Mouse (Mus musculus): ENCODE measurements around the gene Klhdc1.

Gene Klhdc1

DNA sequence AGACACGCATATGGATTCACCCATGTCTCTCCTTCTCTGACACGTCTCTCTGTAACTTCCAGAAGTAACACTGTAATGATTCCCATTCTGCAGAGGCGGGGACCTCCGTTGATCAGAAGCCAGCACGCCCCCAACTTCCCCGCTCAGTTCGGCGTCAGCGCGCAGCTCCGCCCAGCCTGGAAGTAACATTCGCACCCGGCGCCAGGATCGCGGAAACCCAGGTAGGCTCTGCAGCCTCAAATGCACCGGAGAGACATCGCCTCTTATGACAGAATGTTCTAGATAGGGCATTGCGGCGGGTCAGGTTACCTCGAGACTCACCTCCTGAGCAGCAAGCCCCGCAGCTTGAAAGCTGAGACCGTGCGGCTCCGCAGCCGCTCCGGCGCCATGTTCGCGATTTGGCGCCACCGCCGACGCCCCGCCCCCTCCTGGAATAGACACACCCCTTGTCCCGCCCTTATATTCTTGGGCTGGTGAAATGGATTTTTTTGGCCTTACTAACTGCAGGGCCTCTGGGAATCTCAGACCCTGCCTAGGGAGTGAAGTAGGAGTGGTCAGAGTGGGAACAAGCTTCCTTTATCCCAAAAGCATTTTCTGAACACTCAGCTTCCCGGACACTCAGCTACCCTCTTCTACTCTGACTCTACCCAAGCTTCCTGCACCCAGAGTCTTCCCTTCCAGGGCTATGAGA, 13.1 kb upstream of the Klhdc1 start, which contains the start of gene Pole2:
TSS of gene Pole2 (minus strand) at position 420 of the 691 bp plus-strand sequence.
- no peak for DNase-seq (ENCODE audit: extremely low read depth, low read depth, low spot score)

DNA sequence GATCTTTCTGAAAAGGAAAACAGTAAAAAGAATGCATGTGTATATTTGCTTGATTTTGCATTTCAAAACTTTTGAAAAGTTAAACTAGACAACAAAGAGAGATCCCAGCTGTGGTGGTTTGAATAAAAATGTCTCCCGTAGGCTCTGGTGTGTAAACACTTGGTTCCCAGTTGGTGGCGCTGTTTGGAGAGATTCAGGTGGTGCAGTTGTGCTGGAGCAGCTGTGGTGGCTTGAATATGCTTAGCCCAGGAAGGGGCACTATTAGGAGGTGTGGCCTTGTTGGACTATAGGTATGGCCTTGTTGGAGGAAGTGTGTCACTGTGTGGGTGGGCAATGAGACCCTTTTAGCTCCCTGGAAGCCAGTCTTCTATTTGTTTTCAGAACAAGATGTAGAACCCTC, 11.7 kb upstream of the Klhdc1 start:
- no peak for DNase-seq (ENCODE audit: extremely low read depth, low read depth, low spot score)

DNA sequence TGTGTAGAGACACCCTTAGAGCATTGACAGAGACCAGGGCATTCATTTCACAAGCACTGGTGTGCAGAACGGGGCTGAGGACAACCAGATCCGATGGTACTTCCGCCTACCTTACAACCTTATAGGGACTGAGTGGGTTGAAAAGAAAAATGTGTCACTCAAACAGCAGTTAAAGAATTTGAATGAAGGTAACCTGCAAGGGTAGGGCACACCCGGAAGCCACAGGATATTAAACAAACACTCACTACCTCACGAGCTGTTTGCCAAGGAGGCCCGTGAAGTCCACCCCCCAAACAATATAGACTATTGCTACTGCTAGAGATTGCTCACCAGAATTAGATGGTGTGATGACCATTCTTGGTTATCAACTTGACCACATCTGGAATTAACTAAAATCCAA, 5.2 kb upstream of the Klhdc1 start:
- no peak for DNase-seq (ENCODE audit: extremely low read depth, low read depth, low spot score)

DNA sequence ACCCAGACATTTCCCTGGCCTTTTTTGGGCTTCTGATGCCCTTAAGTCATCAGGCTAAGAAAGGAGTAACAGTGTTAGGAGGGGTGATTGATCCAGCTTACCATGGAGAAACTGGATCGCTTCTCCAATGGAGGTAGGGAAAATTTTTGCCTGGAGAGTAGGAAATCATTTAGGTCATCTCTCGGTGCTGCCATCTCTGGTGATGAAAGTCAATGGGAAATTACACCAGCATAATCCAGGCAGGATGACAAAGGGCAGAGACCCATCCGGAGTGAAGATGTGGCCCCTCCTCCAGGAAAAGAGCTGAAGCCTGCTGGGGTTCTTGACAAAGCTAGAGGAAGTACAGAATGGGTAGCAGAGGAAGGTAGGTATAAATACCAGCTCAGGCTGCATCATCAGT, 2.7 kb upstream of the Klhdc1 start:
- no peak for DNase-seq (ENCODE audit: extremely low read depth, low read depth, low spot score)

DNA sequence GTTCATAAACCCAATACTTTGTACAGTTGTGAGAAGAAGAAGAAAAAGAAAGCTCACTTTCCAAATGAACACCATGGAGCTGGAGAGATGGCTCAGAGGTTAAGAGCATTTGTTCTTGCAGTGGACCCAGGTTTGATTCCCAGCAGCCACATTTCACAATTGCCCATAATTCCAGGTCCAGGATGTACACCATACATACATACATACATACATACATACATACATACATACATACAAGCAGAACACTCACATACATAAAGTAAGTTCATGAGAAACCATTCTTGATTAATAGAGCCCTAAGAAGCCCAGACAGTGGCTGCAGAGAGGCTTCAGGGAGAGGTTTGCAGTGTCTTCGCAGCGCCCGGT, 412 bp downstream of the Klhdc1 start:
- no peak for DNase-seq (ENCODE audit: extremely low read depth, low read depth, low spot score)

DNA sequence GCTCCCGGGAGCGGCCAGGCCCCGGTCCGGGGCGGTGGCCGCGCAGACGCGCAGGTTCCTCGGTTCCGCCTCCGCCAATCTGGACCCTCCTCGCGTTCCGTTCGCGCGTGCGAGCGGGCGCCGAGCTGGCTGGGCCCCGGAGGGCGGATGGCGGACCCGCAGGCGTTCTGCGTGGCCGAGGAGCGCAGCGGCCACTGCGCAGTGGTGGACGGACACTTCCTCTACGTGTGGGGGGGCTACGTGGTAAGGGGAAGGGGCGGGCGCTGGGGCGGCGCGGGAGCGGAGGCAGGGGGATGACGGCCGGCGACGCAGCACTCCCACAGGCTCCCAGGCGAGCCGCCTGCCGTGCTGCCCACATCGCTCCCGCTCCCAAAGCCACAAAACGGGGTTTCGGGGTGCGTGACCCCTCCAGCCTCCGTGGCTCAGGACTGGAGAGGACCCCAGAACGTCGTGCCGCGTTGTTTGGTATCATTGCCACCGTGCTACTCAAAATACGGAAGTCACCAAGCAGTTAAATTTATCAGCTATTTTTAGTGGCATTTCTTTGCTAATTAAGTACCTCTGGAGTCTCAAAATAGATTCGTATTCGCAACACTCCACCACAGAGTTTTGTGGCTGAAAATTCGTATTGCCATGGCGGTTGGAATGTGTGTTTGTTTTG, 925 bp downstream of the Klhdc1 start:
- no peak for DNase-seq (ENCODE audit: extremely low read depth, low read depth, low spot score)

DNA sequence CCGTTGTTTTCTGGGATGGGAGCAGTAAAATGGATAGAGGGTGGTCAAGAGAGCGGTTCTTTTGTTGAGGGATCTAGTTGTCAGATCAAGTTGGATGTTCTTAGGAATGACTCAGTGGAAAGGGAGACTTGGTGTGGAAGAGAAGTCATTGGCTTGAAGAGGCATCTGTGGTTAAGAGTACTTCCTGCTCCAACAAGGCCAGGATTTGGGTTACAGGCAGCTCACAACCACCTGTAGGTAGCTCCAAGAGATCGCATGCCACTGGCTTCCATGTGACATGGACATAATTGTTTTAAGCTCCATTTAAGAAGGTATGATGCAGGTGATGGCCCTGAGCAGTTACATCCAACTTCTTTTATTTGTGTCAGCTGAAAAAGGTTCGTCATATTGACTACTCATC, 8.8 kb downstream of the Klhdc1 start:
- DNase-seq (ENCODE audit: extremely low read depth, low read depth, low spot score): no peak

DNA sequence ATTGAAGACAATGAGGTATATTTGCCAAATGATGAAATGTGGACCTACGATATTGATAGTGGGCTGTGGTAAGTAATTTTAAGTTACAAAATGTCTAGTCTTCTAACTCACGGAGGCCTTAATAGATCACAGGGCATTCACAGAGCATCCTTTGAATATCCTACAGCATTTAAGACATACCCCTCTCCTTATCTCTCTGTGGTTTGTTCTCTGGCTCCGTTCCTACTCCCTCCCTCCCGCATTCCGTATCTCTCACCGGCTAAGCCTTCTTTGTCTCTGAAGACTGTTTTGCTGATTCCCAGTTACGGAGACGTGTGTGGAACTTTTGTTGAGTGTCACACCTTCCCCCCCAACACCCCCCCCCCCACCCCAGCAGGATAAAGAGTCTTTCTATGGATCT, 9.8 kb downstream of the Klhdc1 start:
- DNase-seq (ENCODE audit: extremely low read depth, low read depth, low spot score): no peak

DNA sequence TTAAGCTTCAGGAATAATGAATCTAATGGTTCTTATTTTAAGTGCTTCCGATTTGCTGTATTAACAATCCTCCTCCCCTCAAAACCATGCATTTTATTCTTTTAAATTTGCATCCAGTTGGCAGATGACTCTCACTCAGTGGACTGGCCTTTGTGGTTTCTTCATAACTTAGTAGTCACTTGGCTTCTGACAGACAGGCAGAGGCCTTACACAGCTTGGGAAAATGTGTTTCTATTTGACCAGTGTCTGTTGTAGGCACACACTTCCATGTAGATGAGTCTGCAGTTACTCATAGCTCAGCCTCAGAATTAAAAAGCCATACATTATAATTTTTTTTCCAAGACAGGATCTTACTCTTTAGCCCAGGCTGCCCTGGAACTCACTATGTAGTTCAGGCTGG, 12.8 kb downstream of the Klhdc1 start:
- DNase-seq (ENCODE audit: extremely low read depth, low read depth, low spot score): no peak

DNA sequence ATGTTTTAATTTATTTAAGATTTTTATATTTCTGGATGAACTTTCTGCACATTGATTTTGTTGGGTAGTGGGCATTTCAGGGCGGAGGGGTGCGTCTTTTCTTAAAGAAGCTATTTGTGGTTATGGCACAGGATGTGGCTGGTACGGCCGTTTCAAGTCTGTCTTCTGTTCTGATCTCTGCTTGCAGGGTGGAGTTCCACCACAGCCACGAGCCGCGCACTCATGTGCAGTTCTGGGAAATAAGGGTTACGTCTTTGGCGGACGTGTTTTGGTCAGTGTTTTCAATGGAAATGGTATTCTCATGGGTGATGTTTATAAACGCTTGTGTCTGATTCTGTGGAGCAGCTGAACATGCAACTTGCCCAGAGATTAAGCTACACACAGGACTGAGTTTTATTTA, 16.9 kb downstream of the Klhdc1 start:
- no peak for DNase-seq (ENCODE audit: extremely low read depth, low read depth, low spot score)

DNA sequence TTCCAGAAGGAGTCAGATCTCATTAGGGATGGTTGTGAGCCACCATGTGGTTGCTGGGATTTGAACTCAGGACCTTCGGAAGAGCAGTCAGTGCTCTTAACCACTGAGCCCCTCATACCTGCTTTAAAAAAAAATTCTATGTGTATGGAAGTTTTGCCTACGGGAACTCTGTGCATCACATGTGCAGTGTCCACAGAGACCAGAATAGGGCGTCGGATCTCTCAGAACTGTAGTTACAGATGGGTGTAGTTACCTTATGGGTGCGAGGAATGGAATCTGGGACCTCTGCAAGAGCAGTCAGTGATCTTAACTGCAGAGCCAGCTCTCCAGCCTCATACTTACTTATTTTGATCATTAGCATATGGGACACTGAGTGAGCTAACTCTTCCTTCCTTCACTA, 21.3 kb downstream of the Klhdc1 start:
- DNase-seq (ENCODE audit: extremely low read depth, low read depth, low spot score): no peak

DNA sequence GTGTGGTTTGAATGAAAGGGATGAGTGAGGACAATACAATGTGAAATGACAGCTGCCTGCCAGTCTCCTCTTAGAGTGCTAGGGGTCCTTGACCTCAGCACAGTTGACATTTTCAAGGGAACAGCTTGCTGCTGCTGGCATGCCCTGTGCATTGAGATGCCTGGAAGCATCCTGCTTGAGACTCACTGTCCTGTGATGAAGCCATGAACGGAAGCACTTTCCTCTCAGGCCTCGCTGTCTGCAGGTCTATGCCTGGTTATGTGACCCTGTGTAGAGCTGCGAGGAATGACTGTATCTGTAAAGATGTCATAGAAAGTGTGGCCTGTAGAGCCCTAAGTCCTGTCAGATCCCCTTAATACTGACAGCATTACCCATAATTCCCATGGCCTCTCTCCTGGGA, 24.1 kb downstream of the Klhdc1 start:
- no peak for DNase-seq (ENCODE audit: extremely low read depth, low read depth, low spot score)

DNA sequence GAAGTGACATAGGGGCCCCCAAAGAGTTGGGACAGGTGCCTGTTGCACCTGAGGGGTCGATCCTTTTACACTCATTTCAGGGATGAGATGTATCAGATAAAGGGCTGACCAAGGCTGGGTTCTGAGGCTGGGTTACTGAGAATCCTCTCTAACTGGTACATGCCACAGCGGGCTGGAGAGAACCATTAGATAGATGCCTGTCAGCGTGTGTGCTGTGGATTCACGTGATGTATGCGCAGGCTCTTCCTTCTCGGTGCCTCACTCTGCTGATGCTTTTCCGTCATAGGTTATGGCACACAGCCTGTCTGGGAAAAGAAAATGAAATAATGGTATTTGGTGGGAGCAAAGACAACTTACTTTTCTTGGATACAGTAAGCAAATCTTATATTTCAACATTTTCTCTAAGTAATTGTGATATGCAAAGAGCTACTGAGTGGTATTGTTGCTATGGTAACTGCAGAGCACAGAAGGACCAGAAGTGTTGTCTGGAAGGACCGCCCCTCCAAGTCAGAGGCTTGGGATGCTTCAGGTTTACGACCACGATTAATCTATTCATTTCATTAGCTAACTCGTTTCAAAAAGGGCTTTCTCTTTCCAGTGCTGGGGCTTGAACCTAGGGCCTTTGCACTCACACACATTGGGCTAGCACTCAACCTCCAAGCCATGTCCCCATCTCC, 27.1 kb downstream of the Klhdc1 start:
- DNase-seq (ENCODE audit: extremely low read depth, low read depth, low spot score): no peak

DNA sequence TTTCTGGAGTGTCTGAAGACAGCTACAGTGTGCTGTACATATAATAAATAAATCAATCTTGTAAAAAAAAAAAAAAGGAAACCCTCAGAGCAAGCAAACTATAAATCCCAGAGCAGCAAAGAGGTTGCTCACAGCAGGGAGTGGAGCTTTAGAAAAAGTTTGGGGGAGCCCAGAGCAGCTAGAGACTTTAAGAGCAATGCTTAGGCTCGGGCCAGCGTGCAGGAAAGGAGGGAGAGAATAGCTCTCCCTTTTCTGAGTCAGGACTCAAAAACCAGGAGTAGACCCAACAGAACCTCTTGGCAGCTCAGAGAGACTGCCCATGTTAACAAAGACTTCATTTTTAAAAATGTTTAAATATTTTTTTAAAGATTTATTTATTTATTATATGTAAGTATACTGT, 28.0 kb downstream of the Klhdc1 start:
- no peak for DNase-seq (ENCODE audit: extremely low read depth, low read depth, low spot score)

DNA sequence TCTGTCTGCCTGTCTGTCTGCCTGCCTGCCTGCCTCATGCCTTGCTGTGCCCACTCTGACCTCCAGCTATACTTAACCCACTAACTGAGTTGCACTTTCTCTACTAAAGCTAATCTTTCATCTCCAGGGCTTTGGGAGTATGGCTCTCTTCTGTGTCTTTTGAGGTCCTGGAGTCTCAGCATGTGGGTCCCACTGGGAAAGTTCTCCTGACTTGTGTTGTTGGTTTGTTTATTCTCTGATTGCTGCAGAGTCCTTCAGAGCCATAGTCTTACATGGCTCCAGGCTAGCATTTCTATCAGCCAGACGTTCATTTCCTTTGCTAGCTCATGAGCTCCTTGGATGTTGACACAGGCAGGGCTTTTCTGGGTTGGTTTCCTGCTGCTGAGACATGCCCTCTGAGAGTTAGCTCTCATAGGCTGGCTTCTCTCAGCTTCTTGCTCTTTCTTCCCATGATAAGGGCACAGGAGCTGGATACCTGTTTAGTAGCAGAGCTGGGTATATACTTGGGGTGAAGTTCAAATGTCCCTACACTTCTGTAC, 39.0 kb downstream of the Klhdc1 start:
- no peak for DNase-seq (ENCODE audit: extremely low read depth, low read depth, low spot score)

DNA sequence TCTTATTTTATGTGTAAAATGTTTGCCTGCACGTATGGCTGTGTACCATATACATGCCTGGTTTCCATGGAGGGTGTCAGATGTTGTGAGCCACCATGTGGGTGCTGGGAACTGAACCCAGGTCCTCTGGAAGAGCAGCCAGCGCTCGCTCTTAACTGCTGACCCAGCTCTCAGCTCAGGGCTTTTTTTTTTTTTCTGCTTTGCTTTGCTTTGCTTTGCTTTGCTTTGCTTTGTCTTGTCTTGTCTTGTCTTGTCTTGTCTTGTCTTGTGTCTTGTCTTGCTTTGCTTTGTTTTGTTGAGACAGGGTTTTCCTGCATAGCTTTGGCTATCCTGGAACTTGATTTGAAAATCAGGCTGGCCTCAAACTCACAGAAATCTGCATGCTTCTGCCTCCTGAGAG, 39.9 kb downstream of the Klhdc1 start:
- DNase-seq (ENCODE audit: extremely low read depth, low read depth, low spot score): no peak

DNA sequence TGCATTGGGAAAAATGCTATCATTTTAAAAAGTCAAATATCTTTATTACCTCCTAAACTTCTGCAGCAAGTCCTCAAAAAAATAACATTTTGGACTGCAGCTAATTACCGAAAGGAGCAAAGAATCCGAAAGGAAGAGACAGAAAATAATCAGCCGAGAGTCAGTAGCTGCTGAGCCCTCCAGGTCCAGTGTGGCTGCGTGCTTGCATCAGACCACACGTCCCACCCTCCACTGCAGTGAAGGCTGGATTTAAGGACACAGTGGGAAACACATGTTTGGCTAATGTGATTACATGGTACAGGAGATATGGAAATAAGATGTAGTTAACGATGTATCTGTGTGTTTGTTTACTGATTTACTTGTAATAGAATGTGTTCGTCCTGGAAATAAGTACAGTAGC, 42.2 kb downstream of the Klhdc1 start:
- DNase-seq (ENCODE audit: extremely low read depth, low read depth, low spot score): no peak

DNA sequence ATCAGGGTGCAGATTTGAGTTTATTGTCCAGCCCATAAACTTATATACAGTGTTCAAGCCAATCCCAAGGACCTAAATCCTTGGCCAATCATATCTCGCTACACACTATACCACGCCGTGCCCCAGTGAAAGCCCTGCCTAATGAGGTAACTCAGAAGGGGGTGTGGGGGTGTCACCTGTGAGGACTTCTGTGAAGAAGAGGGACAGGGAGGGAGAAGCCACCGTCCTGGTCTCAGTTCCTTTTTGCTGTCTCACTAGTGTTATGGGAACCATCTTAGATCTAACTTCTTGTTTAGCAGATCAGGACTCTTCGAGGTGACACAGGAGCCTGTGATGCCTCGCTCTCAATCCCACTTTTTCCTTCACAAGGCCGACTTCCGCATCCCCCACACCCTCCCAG, 46.6 kb downstream of the Klhdc1 start:
- no peak for DNase-seq (ENCODE audit: extremely low read depth, low read depth, low spot score)

DNA sequence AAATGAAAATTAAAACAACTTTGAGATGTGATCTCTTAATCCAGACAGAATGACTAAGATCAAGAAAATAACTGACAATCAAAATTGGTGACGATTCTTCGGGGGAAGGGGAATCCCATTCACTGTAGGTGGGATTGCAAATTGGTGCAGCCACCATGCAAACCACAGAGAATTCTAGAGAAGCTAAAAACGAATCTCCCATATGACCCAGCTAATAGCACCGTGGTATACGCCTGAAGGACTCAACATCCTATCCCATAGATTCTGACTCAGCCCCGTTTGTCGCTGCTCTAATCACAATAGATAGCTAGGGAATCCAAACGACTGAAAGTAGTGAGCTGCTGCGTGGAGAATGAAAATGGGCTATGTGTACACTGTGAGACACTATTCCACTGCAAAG, 47.7 kb downstream of the Klhdc1 start:
- no peak for DNase-seq (ENCODE audit: extremely low read depth, low read depth, low spot score)

DNA sequence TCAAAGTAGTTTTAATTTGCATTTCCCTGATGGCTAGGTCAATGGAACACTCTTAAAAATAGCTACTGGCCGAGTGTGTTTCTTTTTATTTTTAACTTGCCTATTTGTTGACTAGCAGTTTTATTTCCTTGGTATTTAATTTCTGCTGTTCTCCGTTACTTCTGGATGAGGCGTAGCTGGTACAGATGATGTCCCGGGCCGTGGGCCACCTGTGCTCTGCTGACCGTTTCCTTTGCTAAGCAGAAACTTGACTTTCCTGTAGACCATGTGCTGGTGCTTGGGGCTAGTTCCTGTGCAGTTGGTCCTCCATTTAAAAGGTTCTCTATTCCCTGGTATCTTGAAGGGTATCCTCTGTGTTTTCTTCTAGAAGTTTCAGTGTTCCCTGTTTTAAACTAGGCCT, 51.4 kb downstream of the Klhdc1 start:
- no peak for DNase-seq (ENCODE audit: extremely low read depth, low read depth, low spot score)

DNA sequence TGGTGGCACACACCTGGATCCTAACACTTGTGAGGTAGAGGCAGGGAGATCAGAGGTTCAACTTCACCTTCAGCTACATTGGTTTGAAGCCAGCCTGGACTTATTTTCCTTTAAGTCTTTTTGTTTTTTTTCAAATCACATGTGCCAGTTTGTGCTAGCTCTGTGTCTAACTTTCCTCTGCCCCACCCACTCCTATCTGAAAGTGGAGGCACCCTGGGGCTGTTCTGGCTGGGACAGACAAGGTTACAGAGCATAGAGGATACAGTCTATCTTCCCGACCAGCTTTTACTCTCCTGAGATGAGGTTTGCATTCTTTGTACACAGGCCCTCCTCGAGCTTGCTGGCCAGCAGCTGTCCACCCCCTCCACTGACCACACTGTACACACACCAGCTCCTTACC, 52.8 kb downstream of the Klhdc1 start:
- DNase-seq (ENCODE audit: extremely low read depth, low read depth, low spot score): no peak

DNA sequence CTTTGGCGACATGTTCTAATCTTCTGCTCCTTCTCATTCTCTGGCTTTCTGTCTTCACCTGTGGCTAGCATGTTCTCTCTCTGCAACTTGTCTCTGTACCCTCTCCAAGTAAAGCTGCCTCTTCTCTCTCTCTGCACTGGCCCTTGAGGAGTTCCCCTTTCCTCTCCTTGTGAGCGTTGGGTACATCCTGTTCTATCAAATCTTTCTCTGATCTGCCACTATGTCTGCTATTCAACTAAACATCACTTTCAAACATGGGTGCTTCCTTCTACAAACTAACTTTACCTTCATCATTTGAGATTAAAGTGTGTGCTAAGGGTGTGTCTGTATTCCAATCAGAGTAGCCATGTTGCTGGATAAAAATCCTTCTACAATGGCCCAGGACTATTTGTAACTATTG, 54.0 kb downstream of the Klhdc1 start:
- DNase-seq (ENCODE audit: extremely low read depth, low read depth, low spot score): no peak

All from fat pad, adult 2 months (tissue).